Comparison of ENCODE assay signal across 1 mouse cellular context in the genomic region with DNA sequence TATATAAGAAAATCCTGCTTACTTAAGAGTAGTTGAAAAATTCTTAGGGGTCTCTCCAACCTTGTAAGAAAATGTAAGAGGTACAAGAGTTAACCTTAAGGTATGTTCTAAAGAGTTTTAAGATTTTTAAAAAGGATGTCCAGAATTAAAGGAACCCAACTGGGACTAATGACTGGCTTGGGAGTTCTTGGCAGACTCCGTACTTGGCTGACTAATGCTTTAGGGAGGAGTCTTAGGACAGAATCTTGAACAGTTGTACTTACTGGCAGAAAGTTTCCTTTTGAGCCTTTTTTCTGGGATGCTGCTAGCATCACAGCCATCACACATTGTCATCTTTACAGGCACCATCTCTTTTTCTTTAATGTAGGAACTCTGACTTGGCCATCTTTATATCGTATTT.
TF ChIP-seq lines count a peak whose summit lies in the region.

No protein-coding gene starts in this region.

TF ChIP-seq in CH12.LX, 34 proteins besides CTCF, POLR2A, EP300 and RAD21 (continued from another document):
- TF ChIP-seq BHLHE40 (IDR thresholded peaks at IDR 0.05; ENCODE audit: low read depth, low read length) = no peak
- TF ChIP-seq SIN3A (IDR thresholded peaks at IDR 0.05; ENCODE audit: low read length) = no peak
- TF ChIP-seq MEF2A (IDR thresholded peaks at IDR 0.05; ENCODE audit: borderline replicate concordance, low read depth, low read length) = no peak
- no peak for TF ChIP-seq RCOR1 (conservative IDR thresholded peaks at IDR 0.05; ENCODE audit: low read depth, low read length)
- no peak for TF ChIP-seq POLR2AphosphoS2 (IDR thresholded peaks at IDR 0.05; ENCODE audit: low read depth, low read length)
- TF ChIP-seq PAX5 (IDR thresholded peaks at IDR 0.05; ENCODE audit: low read length) = no peak
